Mouse (Mus musculus): ENCODE results near the gene Olfr148. TPM values are rescaled to one million over a fixed set of nuclear protein-coding genes. Genes with fewer than 3 reads are reported as not detected.

Olfr148 gene
- total and polyA plus RNA-seq, 2 experiments from 2014 or later, result not detected

GRCm38 (mm10) chr9:39647382-39647781 is 36.9 kb downstream of the Olfr148 start:
- no peaks in the 10 kb centered on the region for H3K27me3 ChIP-seq (ENCODE audit: insufficient read depth, low read length)
- no peak overlapping the region for H3K9ac ChIP-seq
- DNase-seq (no peak), ATAC-seq (no peak)
- H3K4me1 ChIP-seq (ENCODE audit: insufficient read depth), result no peaks in the 10 kb centered on the region
- no peak for TF ChIP-seq CTCF (IDR thresholded peaks at IDR 0.05; ENCODE audit: low read depth)
- H3K4me3 ChIP-seq (ENCODE audit: low read depth, low read length), result no peak overlapping the region
- no peak overlapping the region for H3K4me2 ChIP-seq (ENCODE audit: low read depth)
- 94% methylated on average over 4 of the region's 4 CpGs for WGBS
- no peaks in the 10 kb centered on the region for H3K36me3 ChIP-seq (ENCODE audit: insufficient read depth)
- no peak overlapping the region for H3K27ac ChIP-seq (ENCODE audit: low read depth, low read length)
- H3K9me3 ChIP-seq (ENCODE audit: low read length), result no peaks in the 10 kb centered on the region

GRCm38 (mm10) chr9:39654756-39655396 is 44.4 kb downstream of the Olfr148 start:
- Histone ChIP-seq H3K4me3 (ENCODE audit: low read depth, low read length) (no peak overlapping the region), H3K9me3 (ENCODE audit: low read length) (no peaks in the 10 kb centered on the region), H3K27ac (ENCODE audit: low read depth, low read length) (no peak overlapping the region), H3K4me1 (ENCODE audit: insufficient read depth) (no peaks in the 10 kb centered on the region), H3K36me3 (ENCODE audit: insufficient read depth) (no peaks in the 10 kb centered on the region), H3K27me3 (ENCODE audit: insufficient read depth, low read length) (no peaks in the 10 kb centered on the region), H3K4me2 (ENCODE audit: low read depth) (no peak overlapping the region), H3K9ac (no peak overlapping the region)
- ATAC-seq (peak; percentile 63), DNase-seq (peak; percentile 45)
- no peak for TF ChIP-seq CTCF (IDR thresholded peaks at IDR 0.05; ENCODE audit: low read depth)
- 56% methylated on average over 6 of the region's 6 CpGs for WGBS

Other genes with a start within 250 kb of the Olfr148 start
- gene Olfr951, start 223.2 kb upstream of the Olfr148 start, total RNA-seq (2014; rRNA removed), result not detected in 2 replicates
- not detected in 2 replicates for gene Olfr951, start 223.2 kb upstream of the Olfr148 start, polyA plus RNA-seq (2015; fragmentation: Nextera tagmentation; extraction: Ambion mirVana)
- not detected in 2 replicates for gene Olfr952, start 183.5 kb upstream of the Olfr148 start, total RNA-seq (2014; rRNA removed)
- not detected in 2 replicates for gene Olfr952, start 183.5 kb upstream of the Olfr148 start, polyA plus RNA-seq (2015; fragmentation: Nextera tagmentation; extraction: Ambion mirVana)
- not detected in 2 replicates for gene Olfr954, start 154.0 kb upstream of the Olfr148 start, total RNA-seq (2014; rRNA removed)
- gene Olfr954, start 154.0 kb upstream of the Olfr148 start, polyA plus RNA-seq (2015; fragmentation: Nextera tagmentation; extraction: Ambion mirVana), result not detected in 2 replicates
- not detected in 2 replicates for gene Olfr955, start 138.7 kb upstream of the Olfr148 start, total RNA-seq (2014; rRNA removed)
- gene Olfr955, start 138.7 kb upstream of the Olfr148 start, polyA plus RNA-seq (2015; fragmentation: Nextera tagmentation; extraction: Ambion mirVana), result not detected in 2 replicates
- gene Olfr44, start 116.7 kb upstream of the Olfr148 start, total RNA-seq (2014; rRNA removed), result not detected in 2 replicates
- not detected in 2 replicates for gene Olfr44, start 116.7 kb upstream of the Olfr148 start, polyA plus RNA-seq (2015; fragmentation: Nextera tagmentation; extraction: Ambion mirVana)
- not detected in 2 replicates for gene Olfr957, start 94.8 kb upstream of the Olfr148 start, total RNA-seq (2014; rRNA removed)
- not detected in 2 replicates for gene Olfr957, start 94.8 kb upstream of the Olfr148 start, polyA plus RNA-seq (2015; fragmentation: Nextera tagmentation; extraction: Ambion mirVana)
- not detected in 2 replicates for gene Olfr958, start 56.6 kb upstream of the Olfr148 start, total RNA-seq (2014; rRNA removed)
- not detected in 2 replicates for gene Olfr958, start 56.6 kb upstream of the Olfr148 start, polyA plus RNA-seq (2015; fragmentation: Nextera tagmentation; extraction: Ambion mirVana)
- gene Olfr959, start 35.1 kb upstream of the Olfr148 start, total RNA-seq (2014; rRNA removed), result not detected in 2 replicates
- gene Olfr959, start 35.1 kb upstream of the Olfr148 start, polyA plus RNA-seq (2015; fragmentation: Nextera tagmentation; extraction: Ambion mirVana), result not detected in 2 replicates
- gene AW551984, start 6.3 kb upstream of the Olfr148 start, total RNA-seq (2014; rRNA removed), result 103 and 219 TPM in 2 replicates
- gene AW551984, start 6.3 kb upstream of the Olfr148 start, polyA plus RNA-seq (2015; fragmentation: Nextera tagmentation; extraction: Ambion mirVana), result 46.3 and 98.8 TPM in 2 replicates
- not detected in 2 replicates for gene Olfr960, start 10.7 kb downstream of the Olfr148 start, total RNA-seq (2014; rRNA removed)
- gene Olfr960, start 10.7 kb downstream of the Olfr148 start, polyA plus RNA-seq (2015; fragmentation: Nextera tagmentation; extraction: Ambion mirVana), result not detected in 2 replicates
- not detected in 2 replicates for gene Olfr961, start 34.4 kb downstream of the Olfr148 start, total RNA-seq (2014; rRNA removed)
- gene Olfr961, start 34.4 kb downstream of the Olfr148 start, polyA plus RNA-seq (2015; fragmentation: Nextera tagmentation; extraction: Ambion mirVana), result not detected in 2 replicates
- not detected in 2 replicates for gene Olfr963, start 56.5 kb downstream of the Olfr148 start, total RNA-seq (2014; rRNA removed)
- not detected in 2 replicates for gene Olfr963, start 56.5 kb downstream of the Olfr148 start, polyA plus RNA-seq (2015; fragmentation: Nextera tagmentation; extraction: Ambion mirVana)
- gene Olfr149, start 96.5 kb downstream of the Olfr148 start, total RNA-seq (2014; rRNA removed), result not detected in 2 replicates
- not detected in 2 replicates for gene Olfr149, start 96.5 kb downstream of the Olfr148 start, polyA plus RNA-seq (2015; fragmentation: Nextera tagmentation; extraction: Ambion mirVana)
- not detected in 2 replicates for gene Olfr965, start 100.7 kb downstream of the Olfr148 start, total RNA-seq (2014; rRNA removed)
- gene Olfr965, start 100.7 kb downstream of the Olfr148 start, polyA plus RNA-seq (2015; fragmentation: Nextera tagmentation; extraction: Ambion mirVana), result not detected in 2 replicates
- gene Olfr150, start 120.3 kb downstream of the Olfr148 start, total RNA-seq (2014; rRNA removed), result not detected in 2 replicates
- not detected in 2 replicates for gene Olfr150, start 120.3 kb downstream of the Olfr148 start, polyA plus RNA-seq (2015; fragmentation: Nextera tagmentation; extraction: Ambion mirVana)
- gene Olfr967, start 135.6 kb downstream of the Olfr148 start, total RNA-seq (2014; rRNA removed), result not detected in 2 replicates
- gene Olfr967, start 135.6 kb downstream of the Olfr148 start, polyA plus RNA-seq (2015; fragmentation: Nextera tagmentation; extraction: Ambion mirVana), result not detected in 2 replicates
- gene Olfr968, start 172.6 kb downstream of the Olfr148 start, total RNA-seq (2014; rRNA removed), result not detected in 2 replicates
- gene Olfr968, start 172.6 kb downstream of the Olfr148 start, polyA plus RNA-seq (2015; fragmentation: Nextera tagmentation; extraction: Ambion mirVana), result not detected in 2 replicates
- not detected in 2 replicates for gene Olfr969, start 180.3 kb downstream of the Olfr148 start, total RNA-seq (2014; rRNA removed)
- gene Olfr969, start 180.3 kb downstream of the Olfr148 start, polyA plus RNA-seq (2015; fragmentation: Nextera tagmentation; extraction: Ambion mirVana), result not detected in 2 replicates
- gene Olfr970, start 198.2 kb downstream of the Olfr148 start, total RNA-seq (2014; rRNA removed), result not detected in 2 replicates
- gene Olfr970, start 198.2 kb downstream of the Olfr148 start, polyA plus RNA-seq (2015; fragmentation: Nextera tagmentation; extraction: Ambion mirVana), result not detected in 2 replicates
- not detected in 2 replicates for gene Olfr971, start 226.2 kb downstream of the Olfr148 start, total RNA-seq (2014; rRNA removed)
- gene Olfr971, start 226.2 kb downstream of the Olfr148 start, polyA plus RNA-seq (2015; fragmentation: Nextera tagmentation; extraction: Ambion mirVana), result not detected in 2 replicates

Data from forebrain, postnatal 0 days (tissue).